Mouse (Mus musculus) adrenal gland, adult 10 weeks (tissue): ENCODE data around the gene Gm4181. TPM values are rescaled to one million over a fixed set of nuclear protein-coding genes. Genes with fewer than 3 reads are reported as not detected.

ENCODE experiments used
- polyA plus RNA-seq: library from polyadenylated mRNA; stranded (reverse); fragments of 350-450 nt; fragmentation: Illumina TruSeq; extraction: RNeasy Lipid Tissue Mini Kit (QIAGEN cat#74804); gene quantifications from one replicate; pipeline ENCODE4 v1.2.3, GENCODE M21; 2014; ENCODE audit warnings: low read depth, low replicate concordance

Gm4181 gene
- polyA plus RNA-seq: not detected

DNA sequence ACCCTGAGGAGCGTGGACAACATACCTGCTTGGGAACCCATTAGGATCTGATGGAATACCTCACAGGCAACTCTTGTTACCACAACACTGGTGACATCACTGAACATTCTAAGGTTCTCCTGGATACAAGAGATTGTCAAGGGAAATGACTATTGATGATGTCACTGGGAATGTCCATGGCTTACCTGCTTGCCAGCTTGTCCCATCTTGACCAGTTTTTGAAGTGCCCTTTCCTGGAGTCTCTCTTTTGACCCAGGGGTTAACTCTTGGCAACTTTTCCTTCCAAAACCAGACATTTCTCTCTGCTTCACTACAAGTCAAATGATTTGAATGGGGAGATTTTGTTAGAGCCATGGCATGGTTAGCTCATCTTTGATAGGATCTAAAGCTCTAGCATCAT is at the start of gene Gm4181:
Gm4181 (minus strand) TSS at position 101 of the 400 bp plus-strand sequence.

DNA sequence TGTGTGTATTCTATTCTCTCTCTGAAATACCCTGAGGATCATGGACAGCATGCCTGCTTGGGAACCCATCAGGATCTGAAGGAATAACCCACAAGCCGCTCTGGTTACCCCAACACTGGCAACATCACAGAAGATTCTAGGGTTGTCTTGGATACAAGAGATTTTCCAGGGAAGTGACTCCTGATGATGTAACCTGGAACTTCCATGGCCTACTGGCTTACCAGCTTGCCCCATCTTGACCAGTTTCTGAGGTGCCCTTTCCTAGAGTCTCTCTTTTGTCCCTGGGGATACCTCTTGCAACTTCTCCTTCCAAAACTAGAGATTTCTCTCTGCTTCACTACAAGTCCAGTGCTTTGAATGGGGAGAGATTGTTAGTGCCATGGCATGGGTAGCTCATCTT is 24.3 kb downstream of the Gm4181 start, which contains the start of gene Gm17078:
Gm17078 (minus strand) TSS at position 101 of the 400 bp plus-strand sequence.

DNA sequence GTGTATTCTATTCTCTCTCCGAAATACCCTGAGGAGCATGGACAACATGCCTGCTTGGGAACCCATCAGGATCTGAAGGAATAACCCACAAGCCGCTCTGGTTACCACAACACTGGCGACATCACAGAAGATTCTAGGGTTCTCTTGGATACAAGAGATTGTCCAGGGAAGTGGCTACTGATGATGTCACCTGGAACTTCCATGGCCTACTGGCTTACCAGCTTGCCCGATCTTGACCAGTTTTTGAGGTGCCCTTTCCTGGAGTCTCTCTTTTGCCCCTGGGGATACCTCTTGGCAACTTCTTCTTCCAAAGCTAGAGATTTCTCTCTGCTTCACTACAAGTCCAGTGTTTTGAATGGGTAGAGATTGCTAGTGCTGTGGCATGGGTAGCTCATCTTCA is 43.4 kb downstream of the Gm4181 start, which contains the start of gene Gm17174:
Gm17174 (minus strand) TSS at position 101 of the 400 bp plus-strand sequence.

Other genes starting within 250 kb of the Gm4181 start
- gene Vmn2r88, start 224.8 kb downstream of the Gm4181 start, polyA plus RNA-seq: not detected
- gene Vmn2r89, start 183.8 kb downstream of the Gm4181 start, polyA plus RNA-seq: not detected
- not detected for gene Gm5622, start 82.9 kb downstream of the Gm4181 start, polyA plus RNA-seq
- not detected for gene Gm17175, start 61.6 kb downstream of the Gm4181 start, polyA plus RNA-seq
- gene Gm17174, start 43.5 kb downstream of the Gm4181 start, polyA plus RNA-seq: not detected
- not detected for gene Gm17078, start 24.4 kb downstream of the Gm4181 start, polyA plus RNA-seq
- not detected for gene Gm17079, start 59.8 kb upstream of the Gm4181 start, polyA plus RNA-seq
- gene Gm5800, start 81.5 kb upstream of the Gm4181 start, polyA plus RNA-seq: not detected
- not detected for gene Ang4, start 137.9 kb upstream of the Gm4181 start, polyA plus RNA-seq
- not detected for gene AY358078, start 164.4 kb upstream of the Gm4181 start, polyA plus RNA-seq
- not detected for gene Ear6, start 218.0 kb upstream of the Gm4181 start, polyA plus RNA-seq
- 4.0 TPM for gene Mettl17, start 249.2 kb upstream of the Gm4181 start, polyA plus RNA-seq